Mouse (Mus musculus): ENCODE results near the gene S1pr1.

Gene S1pr1

GRCm38 (mm10) chr3:115714671-115715651, at the start of gene S1pr1:
S1pr1 (minus strand) TSS chr3:115715072.
- Histone ChIP-seq H3K4me1 (replicated peaks; ENCODE audit: low read depth, low read length) (peaks cover 22% of the 10 kb centered on the region), H3K4me3 (replicated peaks; ENCODE audit: low read length) (peak within 1 kb of the TSS; percentile 80), H3K27me3 (ENCODE audit: insufficient read depth, low read length) (peaks cover 41% of the 10 kb centered on the region), H3K36me3 (ENCODE audit: insufficient read depth, low read length) (no peaks in the 10 kb centered on the region), H3K9me3 (ENCODE audit: low read length) (peaks cover 16% of the 10 kb centered on the region; the same call in 1 of the 2 replicates)
- TF ChIP-seq POU5F1 (IDR thresholded peaks at IDR 0.05; ENCODE audit: borderline replicate concordance, low read length) (no peak), NANOG (IDR thresholded peaks at IDR 0.05; ENCODE audit: borderline replicate concordance, low read length) (no peak), CTCF (conservative IDR thresholded peaks at IDR 0.05; ENCODE audit: low read length) (no peak)

GRCm38 (mm10) chr3:115763292-115763691, 48.4 kb upstream of the S1pr1 start:
- TF ChIP-seq NANOG (IDR thresholded peaks at IDR 0.05; ENCODE audit: borderline replicate concordance, low read length), result no peak
- H3K4me1 ChIP-seq (replicated peaks; ENCODE audit: low read depth, low read length), result peaks cover 11% of the 10 kb centered on the region

GRCm38 (mm10) chr3:115762841-115763240, 48.0 kb upstream of the S1pr1 start:
- TF ChIP-seq POU5F1 (IDR thresholded peaks at IDR 0.05; ENCODE audit: borderline replicate concordance, low read length), result no peak

More at GRCm38 (mm10) chr3:115763292-115763691, 48.4 kb upstream of the S1pr1 start:
- Histone ChIP-seq H3K27me3 (ENCODE audit: insufficient read depth, low read length) (peaks cover 2% of the 10 kb centered on the region; the same call in 1 of the 2 replicates), H3K36me3 (ENCODE audit: insufficient read depth, low read length) (no peaks in the 10 kb centered on the region), H3K9me3 (ENCODE audit: low read length) (peaks cover 6% of the 10 kb centered on the region), H3K4me3 (replicated peaks; ENCODE audit: low read length) (no peak overlapping the region)

GRCm38 (mm10) chr3:115759659-115760058, 44.8 kb upstream of the S1pr1 start:
- Histone ChIP-seq H3K27me3 (ENCODE audit: insufficient read depth, low read length) (peaks cover 5% of the 10 kb centered on the region; the same call in 1 of the 2 replicates), H3K9me3 (ENCODE audit: low read length) (peaks cover 6% of the 10 kb centered on the region), H3K36me3 (ENCODE audit: insufficient read depth, low read length) (no peaks in the 10 kb centered on the region), H3K4me1 (replicated peaks; ENCODE audit: low read depth, low read length) (peaks cover 16% of the 10 kb centered on the region), H3K4me3 (replicated peaks; ENCODE audit: low read length) (no peak overlapping the region)
- TF ChIP-seq POU5F1 (IDR thresholded peaks at IDR 0.05; ENCODE audit: borderline replicate concordance, low read length) (no peak), NANOG (IDR thresholded peaks at IDR 0.05; ENCODE audit: borderline replicate concordance, low read length) (no peak), CTCF (conservative IDR thresholded peaks at IDR 0.05; ENCODE audit: low read length) (no peak)

More at GRCm38 (mm10) chr3:115762841-115763240, 48.0 kb upstream of the S1pr1 start:
- peaks cover 2% of the 10 kb centered on the region; the same call in 1 of the 2 replicates for H3K27me3 ChIP-seq (ENCODE audit: insufficient read depth, low read length)
- peaks cover 15% of the 10 kb centered on the region for H3K4me1 ChIP-seq (replicated peaks; ENCODE audit: low read depth, low read length)
- no peaks in the 10 kb centered on the region for H3K36me3 ChIP-seq (ENCODE audit: insufficient read depth, low read length)
- peaks cover 6% of the 10 kb centered on the region for H3K9me3 ChIP-seq (ENCODE audit: low read length)
- no peak overlapping the region for H3K4me3 ChIP-seq (replicated peaks; ENCODE audit: low read length)

- Histone ChIP-seq H3K9me3 (ENCODE audit: low read length) (peaks cover 6% of the 10 kb centered on the region), H3K4me3 (replicated peaks; ENCODE audit: low read length) (0 out of 2 replicates have a peak overlapping the region, but pooled peaks have one; percentile 5), H3K36me3 (ENCODE audit: insufficient read depth, low read length) (no peaks in the 10 kb centered on the region), H3K27me3 (ENCODE audit: insufficient read depth, low read length) (peaks cover 5% of the 10 kb centered on the region; the same call in 1 of the 2 replicates), H3K4me1 (replicated peaks; ENCODE audit: low read depth, low read length) (peaks cover 16% of the 10 kb centered on the region)
- TF ChIP-seq NANOG (IDR thresholded peaks at IDR 0.05; ENCODE audit: borderline replicate concordance, low read length), result peak; percentile 51
- no peak for TF ChIP-seq CTCF (conservative IDR thresholded peaks at IDR 0.05; ENCODE audit: low read length)
Observed at GRCm38 (mm10) chr3:115758455-115758912, 43.6 kb upstream of the S1pr1 start.

- Histone ChIP-seq H3K27me3 (ENCODE audit: insufficient read depth, low read length) (peaks cover 3% of the 10 kb centered on the region; the same call in 1 of the 2 replicates), H3K9me3 (ENCODE audit: low read length) (no peaks in the 10 kb centered on the region; the same call in 1 of the 2 replicates), H3K36me3 (ENCODE audit: insufficient read depth, low read length) (no peaks in the 10 kb centered on the region), H3K4me3 (replicated peaks; ENCODE audit: low read length) (no peak overlapping the region), H3K4me1 (replicated peaks; ENCODE audit: low read depth, low read length) (peaks cover 16% of the 10 kb centered on the region)
- TF ChIP-seq CTCF (conservative IDR thresholded peaks at IDR 0.05; ENCODE audit: low read length) (no peak), POU5F1 (IDR thresholded peaks at IDR 0.05; ENCODE audit: borderline replicate concordance, low read length) (no peak), NANOG (IDR thresholded peaks at IDR 0.05; ENCODE audit: borderline replicate concordance, low read length) (no peak)
Observed at GRCm38 (mm10) chr3:115754466-115754865, 39.6 kb upstream of the S1pr1 start.

GRCm38 (mm10) chr3:115750369-115750768, 35.5 kb upstream of the S1pr1 start:
- TF ChIP-seq NANOG (IDR thresholded peaks at IDR 0.05; ENCODE audit: borderline replicate concordance, low read length), result no peak
- TF ChIP-seq CTCF (conservative IDR thresholded peaks at IDR 0.05; ENCODE audit: low read length), result no peak
- no peak for TF ChIP-seq POU5F1 (IDR thresholded peaks at IDR 0.05; ENCODE audit: borderline replicate concordance, low read length)
- Histone ChIP-seq H3K4me1 (replicated peaks; ENCODE audit: low read depth, low read length) (no peaks in the 10 kb centered on the region), H3K27me3 (ENCODE audit: insufficient read depth, low read length) (no peaks in the 10 kb centered on the region), H3K36me3 (ENCODE audit: insufficient read depth, low read length) (no peaks in the 10 kb centered on the region), H3K4me3 (replicated peaks; ENCODE audit: low read length) (no peak overlapping the region), H3K9me3 (ENCODE audit: low read length) (no peaks in the 10 kb centered on the region)

- Histone ChIP-seq H3K4me1 (replicated peaks; ENCODE audit: low read depth, low read length) (no peaks in the 10 kb centered on the region), H3K36me3 (ENCODE audit: insufficient read depth, low read length) (no peaks in the 10 kb centered on the region), H3K27me3 (ENCODE audit: insufficient read depth, low read length) (no peaks in the 10 kb centered on the region), H3K9me3 (ENCODE audit: low read length) (no peaks in the 10 kb centered on the region), H3K4me3 (replicated peaks; ENCODE audit: low read length) (no peak overlapping the region)
- no peak for TF ChIP-seq POU5F1 (IDR thresholded peaks at IDR 0.05; ENCODE audit: borderline replicate concordance, low read length)
- no peak for TF ChIP-seq NANOG (IDR thresholded peaks at IDR 0.05; ENCODE audit: borderline replicate concordance, low read length)
- no peak for TF ChIP-seq CTCF (conservative IDR thresholded peaks at IDR 0.05; ENCODE audit: low read length)
Observed at GRCm38 (mm10) chr3:115748289-115748989, 33.6 kb upstream of the S1pr1 start.

Measured in E14TG2a.4 (cell line).